Mouse (Mus musculus) kidney, embryonic 14.5 days (tissue): ENCODE measurements at regions not wholly inside any gene's neighbourhood (a gene's known extent, or its start where the extent isn't known, plus 50 kb on each side); places are given as distances from the start of the nearest gene placed in this dataset.

Source experiments
- ATAC-seq: fragments of 200-750 bp; cut with Nextera tagmentation; 2 replicates; pipeline ENCODE4 v1.8.0; 2017; ENCODE audit warnings: moderate number of reproducible peaks, mild to moderate bottlenecking, moderate TSS enrichment, moderate library complexity; ENCODE audit not compliant: low FRiP score, low TSS enrichment
- H3K27ac ChIP-seq: fragments of 300-500 bp; sonication (generic); 2 replicates; pipeline ENCODE4 v1.5.1; 2014; ENCODE audit warnings: low read depth, mild to moderate bottlenecking, low read length, moderate library complexity, mixed read lengths
- H3K27me3 ChIP-seq: fragments of 300-500 bp; sonication (generic); 2 replicates; pipeline ENCODE4 v1.6.1; 2014; ENCODE audit warnings: mild to moderate bottlenecking, low read length; ENCODE audit not compliant: control insufficient read depth, insufficient read depth
- H3K36me3 ChIP-seq: fragments of 300-500 bp; sonication (generic); 2 replicates; pipeline ENCODE4 v1.6.1; 2014; ENCODE audit warnings: low read length, mixed read lengths; ENCODE audit not compliant: control insufficient read depth, insufficient read depth
- H3K4me1 ChIP-seq: fragments of 300-500 bp; sonication (generic); 2 replicates; pipeline ENCODE4 v1.6.1; 2014; ENCODE audit warnings: low read length, mixed read lengths; ENCODE audit not compliant: control insufficient read depth, insufficient read depth
- H3K4me2 ChIP-seq: fragments of 300-500 bp; sonication (generic); replicated peaks from 2 replicates; pipeline ENCODE4 v1.6.1; 2014; ENCODE audit warnings: low read depth, mild to moderate bottlenecking, low read length
- H3K4me3 ChIP-seq: fragments of 300-500 bp; sonication (generic); 2 replicates; pipeline ENCODE4 v1.5.1; 2014; ENCODE audit warnings: mild to moderate bottlenecking, low read length
- H3K9ac ChIP-seq: fragments of 300-500 bp; sonication (generic); 2 replicates; pipeline ENCODE4 v1.6.1; 2014; ENCODE audit warnings: low read depth, mild to moderate bottlenecking, low read length, moderate library complexity
- H3K9me3 ChIP-seq: fragments of 300-500 bp; sonication (generic); 2 replicates; pipeline ENCODE4 v1.6.1; 2016; ENCODE audit warnings: low read length; ENCODE audit not compliant: control insufficient read depth
- WGBS: fragments of 180-500 bp; shearing (Covaris S2); extraction: QIAGEN DNeasy Blood & Tissue Kit; methylation state at CpG from one replicate; pipeline ENCODE4 v1.1.7; 2014; 5-methylcytosine and 5-hydroxymethylcytosine counted together

DNA sequence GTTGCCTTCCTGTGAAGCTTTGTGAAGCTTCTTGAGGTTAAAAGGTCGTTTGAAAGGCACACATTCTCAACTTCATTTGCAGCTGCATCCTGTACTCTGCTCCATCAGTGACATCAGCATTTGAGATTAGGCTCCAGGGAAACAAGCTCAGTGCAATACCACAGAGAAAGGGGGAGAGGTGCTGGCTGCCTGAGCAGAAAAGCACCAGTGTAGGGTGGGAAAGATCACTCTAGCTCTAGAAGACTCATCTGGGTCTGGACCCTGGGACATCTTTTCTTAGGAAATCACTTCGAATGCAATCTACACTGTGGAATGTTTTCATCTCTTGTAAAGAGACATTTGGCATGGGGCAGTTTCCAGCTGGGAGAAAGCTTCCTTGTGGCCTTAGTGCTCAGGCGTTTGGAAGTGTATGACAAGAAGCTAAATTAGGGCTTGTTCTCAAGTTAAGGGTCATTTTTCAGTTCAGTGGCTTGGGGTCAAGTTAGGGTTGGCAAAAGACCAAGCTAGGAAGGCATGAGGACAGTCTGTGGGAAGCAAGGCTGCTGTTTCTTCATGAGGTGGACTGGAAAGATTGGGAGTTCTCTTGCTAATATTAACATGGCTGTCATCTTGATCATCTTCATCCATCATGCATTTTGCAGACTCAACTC is 370.5 kb upstream of the Gm6657 start:
- Histone ChIP-seq H3K9me3 (peaks cover 4% of the 10 kb centered on the region; the same call in 1 of the 2 replicates), H3K27ac (no peak overlapping the region), H3K4me1 (0 out of 2 replicates have a peak, but pooled peaks cover 3% of the 10 kb centered on the region), H3K36me3 (no peaks in the 10 kb centered on the region), H3K4me3 (no peak overlapping the region), H3K9ac (no peak overlapping the region), H3K27me3 (no peaks in the 10 kb centered on the region), H3K4me2 (no peak overlapping the region)
- WGBS, result 25% methylated on average over 3 of the region's 3 CpGs
- ATAC-seq, result no peak

DNA sequence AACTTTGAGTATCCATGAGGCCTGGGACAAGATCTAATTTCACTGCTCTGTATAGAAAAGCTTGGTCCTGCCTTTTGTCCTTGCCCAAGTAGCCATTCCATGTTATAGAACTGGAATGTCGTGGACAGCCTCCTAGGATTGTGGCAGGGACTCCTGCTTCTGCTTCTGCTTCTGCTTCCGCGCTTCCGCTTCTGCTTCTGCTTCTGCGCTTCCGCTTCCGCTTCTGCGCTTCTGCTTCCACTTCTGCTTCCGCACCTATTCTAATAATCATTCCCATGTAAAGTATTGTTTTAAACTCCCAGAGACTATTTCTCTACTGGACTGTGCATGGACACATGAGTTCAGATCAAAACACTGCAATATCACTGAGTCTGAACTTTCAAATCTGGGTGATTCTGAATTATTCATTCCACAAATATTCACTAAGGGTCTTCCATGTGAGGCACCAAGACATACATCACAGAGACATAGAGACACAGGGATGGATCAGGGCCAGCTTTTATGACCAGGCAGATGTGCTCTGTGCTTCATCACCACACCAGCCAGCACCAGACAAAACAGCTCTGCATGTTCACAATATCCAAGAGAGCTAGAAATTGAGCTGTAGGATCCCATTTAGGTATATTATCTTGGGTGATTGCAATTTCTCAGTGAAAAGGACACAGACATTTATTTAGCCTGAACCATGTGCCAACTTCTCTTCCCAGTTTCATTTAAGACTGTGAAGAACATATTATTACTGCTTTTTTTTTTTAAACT is 360.5 kb upstream of the Gm6657 start:
- no peak overlapping the region for H3K9ac ChIP-seq
- H3K4me2 ChIP-seq, result no peak overlapping the region
- no peaks in the 10 kb centered on the region for H3K27me3 ChIP-seq
- ATAC-seq, result no peak
- 96% methylated on average over 9 of the region's 9 CpGs for WGBS
- no peak overlapping the region for H3K4me3 ChIP-seq
- H3K27ac ChIP-seq, result no peak overlapping the region
- no peaks in the 10 kb centered on the region for H3K36me3 ChIP-seq
- no peaks in the 10 kb centered on the region for H3K4me1 ChIP-seq
- H3K9me3 ChIP-seq, result no peaks in the 10 kb centered on the region

DNA sequence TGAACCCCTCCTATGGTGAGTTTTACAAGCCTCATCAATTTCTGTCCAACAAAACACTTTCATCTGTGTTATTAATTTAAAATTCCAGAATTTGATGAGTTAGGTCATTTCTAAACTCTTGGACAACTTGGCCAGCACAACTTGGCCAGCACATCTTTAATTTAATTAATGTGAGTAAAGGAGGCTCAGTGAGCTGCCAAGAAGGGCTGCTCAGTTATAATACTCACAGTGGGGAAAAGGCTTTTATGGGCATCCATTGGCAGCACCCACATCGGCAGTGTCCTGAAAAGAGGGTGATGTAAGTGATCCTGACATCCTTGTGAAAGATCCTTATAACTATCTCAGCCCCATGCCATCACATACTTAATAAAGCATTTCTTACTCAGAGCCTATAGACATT is 359.2 kb upstream of the Gm6657 start:
- Histone ChIP-seq H3K4me2 (no peak overlapping the region), H3K27ac (no peak overlapping the region), H3K36me3 (no peaks in the 10 kb centered on the region), H3K4me3 (no peak overlapping the region), H3K27me3 (no peaks in the 10 kb centered on the region), H3K4me1 (no peaks in the 10 kb centered on the region), H3K9me3 (no peaks in the 10 kb centered on the region), H3K9ac (no peak overlapping the region)
- 96% methylated on average over 1 of the region's 1 CpGs for WGBS
- ATAC-seq, result no peak

DNA sequence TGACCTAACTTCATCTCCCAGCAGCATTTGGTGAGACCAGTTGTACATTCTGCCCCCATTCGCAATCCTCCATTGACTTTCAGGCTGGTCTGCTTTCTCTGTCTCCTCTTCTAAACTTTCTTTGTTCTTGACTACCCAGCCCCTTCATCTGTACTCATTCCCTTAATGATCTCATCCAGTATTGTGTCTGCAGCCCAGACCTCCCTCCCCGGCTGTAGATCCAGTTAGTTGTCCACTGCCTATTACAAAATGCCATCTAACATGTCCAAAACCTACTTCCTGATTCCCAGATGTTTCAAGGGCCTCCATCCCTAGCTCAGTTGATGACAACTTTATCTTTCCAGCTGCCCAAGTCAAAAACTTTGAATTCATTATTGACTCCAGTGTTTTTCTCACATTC is 357.8 kb upstream of the Gm6657 start:
- Histone ChIP-seq H3K9me3 (no peaks in the 10 kb centered on the region), H3K27me3 (no peaks in the 10 kb centered on the region; the same call in 1 of the 2 replicates), H3K4me2 (no peak overlapping the region), H3K36me3 (no peaks in the 10 kb centered on the region), H3K4me1 (no peaks in the 10 kb centered on the region), H3K4me3 (no peak overlapping the region), H3K9ac (no peak overlapping the region), H3K27ac (no peak overlapping the region)
- WGBS, result 70% methylated on average over 2 of the region's 2 CpGs
- no peak for ATAC-seq

DNA sequence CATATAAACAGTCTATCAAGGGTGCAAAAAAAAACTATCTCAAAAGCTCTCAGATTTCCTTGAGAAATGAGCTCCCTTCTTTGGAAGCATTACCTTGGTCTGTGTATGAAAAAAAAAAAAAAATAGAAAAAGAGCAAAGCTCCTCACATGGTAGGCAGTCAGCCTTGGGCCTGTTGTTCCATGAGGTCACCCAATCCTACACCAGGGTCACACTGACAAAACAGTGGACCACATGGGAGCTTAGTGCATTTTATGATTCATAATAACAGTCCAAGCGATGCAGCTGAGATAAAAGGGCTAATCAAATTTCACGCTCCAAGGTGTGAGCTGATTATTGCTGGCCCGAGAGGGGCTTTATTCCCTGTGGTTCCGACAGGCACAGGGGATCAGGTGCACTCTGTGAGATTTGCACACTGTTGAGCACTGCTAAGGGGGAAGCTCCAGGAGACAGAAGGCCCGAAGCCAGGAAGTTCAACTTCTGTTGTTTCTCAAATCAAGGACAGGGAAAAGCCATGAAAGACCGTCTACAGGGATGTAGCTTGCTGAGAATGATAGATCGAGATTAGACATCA is 352.1 kb upstream of the Gm6657 start:
- no peak overlapping the region for H3K4me3 ChIP-seq
- H3K4me2 ChIP-seq, result no peak overlapping the region
- no peaks in the 10 kb centered on the region for H3K36me3 ChIP-seq
- ATAC-seq, result no peak
- 60% methylated on average over 7 of the region's 7 CpGs for WGBS
- no peaks in the 10 kb centered on the region for H3K9me3 ChIP-seq
- H3K27me3 ChIP-seq, result no peaks in the 10 kb centered on the region; the same call in 1 of the 2 replicates
- no peak overlapping the region for H3K9ac ChIP-seq
- no peak overlapping the region for H3K27ac ChIP-seq
- no peaks in the 10 kb centered on the region for H3K4me1 ChIP-seq

DNA sequence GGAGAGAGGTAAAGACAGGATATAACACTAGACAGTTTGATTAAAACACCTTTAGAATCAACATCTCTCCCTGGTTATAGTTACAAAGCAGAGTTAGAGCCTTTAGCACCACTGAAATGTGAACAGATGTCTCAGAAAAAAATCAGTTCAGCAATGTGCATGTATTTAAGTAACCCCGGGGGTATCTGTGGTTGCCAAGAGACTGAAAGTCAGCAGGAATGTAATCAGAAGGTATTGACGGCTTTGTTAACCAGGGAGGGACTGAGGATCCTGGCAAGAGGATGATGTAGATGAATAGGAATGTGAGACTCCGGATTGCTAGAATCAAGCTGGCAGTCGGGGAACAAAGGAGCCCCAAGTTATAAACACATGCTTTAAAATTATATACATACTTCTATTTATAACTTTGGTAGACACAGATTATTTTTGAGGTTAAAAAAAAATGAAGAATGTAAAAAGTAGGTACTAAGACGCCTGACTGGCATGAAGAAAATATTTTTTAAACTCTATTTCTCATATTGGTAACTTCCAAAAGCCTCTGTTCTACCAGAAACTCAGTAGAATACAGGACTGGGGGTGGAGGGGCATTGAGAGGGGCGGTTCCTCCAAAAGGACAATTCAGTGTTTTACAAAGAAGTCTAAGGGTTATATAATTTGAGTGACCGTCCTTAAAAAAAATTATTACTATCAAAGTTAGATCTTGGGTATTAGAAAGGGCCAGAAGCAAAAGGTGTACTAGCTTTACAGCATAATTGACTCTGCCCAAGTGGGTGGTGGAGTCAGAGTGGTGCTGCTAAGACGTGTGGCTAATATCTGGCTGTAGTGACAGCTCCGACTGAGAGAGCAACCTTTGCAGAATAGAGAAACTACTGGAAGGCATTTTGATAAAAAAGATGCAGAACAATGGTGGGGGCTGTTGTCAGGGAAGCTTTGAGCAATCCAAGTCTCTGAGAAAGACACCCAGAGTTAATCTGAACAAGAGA is 341.2 kb upstream of the Gm6657 start:
- Histone ChIP-seq H3K36me3 (no peaks in the 10 kb centered on the region), H3K4me3 (no peak overlapping the region), H3K9ac (no peak overlapping the region), H3K9me3 (no peaks in the 10 kb centered on the region), H3K4me2 (no peak overlapping the region), H3K27ac (no peak overlapping the region), H3K4me1 (no peaks in the 10 kb centered on the region), H3K27me3 (peaks cover 3% of the 10 kb centered on the region; the same call in 1 of the 2 replicates)
- 59% methylated on average over 9 of the region's 9 CpGs for WGBS
- no peak for ATAC-seq

DNA sequence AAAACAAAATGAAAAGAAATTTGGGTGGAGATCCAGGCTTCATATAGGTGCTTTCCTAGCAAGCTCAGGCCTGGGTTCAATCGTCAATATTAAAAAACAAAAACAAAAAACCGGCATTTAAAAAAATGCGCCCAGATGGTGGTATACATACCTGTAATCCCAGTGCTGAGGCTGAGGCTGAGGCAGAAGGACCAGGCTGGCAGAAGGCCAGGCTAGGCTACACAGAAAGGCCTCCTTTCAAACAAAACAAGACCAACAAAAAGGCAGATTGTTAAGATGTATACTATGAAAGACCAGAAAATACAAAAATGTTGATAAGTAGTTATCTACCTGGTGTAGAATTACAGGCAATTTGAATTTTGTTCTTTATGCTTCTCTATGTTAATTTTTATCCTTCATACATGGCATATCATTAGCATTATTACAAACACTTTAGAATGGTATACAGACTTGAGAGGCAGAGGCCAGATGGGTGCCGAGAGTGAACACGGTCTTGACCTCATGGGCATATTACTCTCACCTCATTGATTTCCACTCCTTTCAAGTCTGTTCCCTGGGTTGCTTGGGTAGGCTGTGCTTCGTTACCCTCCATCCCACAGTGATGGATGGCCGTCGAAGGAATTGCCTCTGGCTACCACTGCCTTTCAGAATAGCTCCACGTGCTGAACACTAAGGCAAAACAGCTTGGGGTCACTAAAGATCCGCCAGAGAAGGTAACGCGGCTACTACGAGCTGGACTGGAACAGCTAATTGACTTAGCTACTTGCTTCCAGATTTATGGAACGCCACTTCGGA is 339.6 kb upstream of the Gm6657 start:
- 32% methylated on average over 15 of the region's 15 CpGs for WGBS

DNA sequence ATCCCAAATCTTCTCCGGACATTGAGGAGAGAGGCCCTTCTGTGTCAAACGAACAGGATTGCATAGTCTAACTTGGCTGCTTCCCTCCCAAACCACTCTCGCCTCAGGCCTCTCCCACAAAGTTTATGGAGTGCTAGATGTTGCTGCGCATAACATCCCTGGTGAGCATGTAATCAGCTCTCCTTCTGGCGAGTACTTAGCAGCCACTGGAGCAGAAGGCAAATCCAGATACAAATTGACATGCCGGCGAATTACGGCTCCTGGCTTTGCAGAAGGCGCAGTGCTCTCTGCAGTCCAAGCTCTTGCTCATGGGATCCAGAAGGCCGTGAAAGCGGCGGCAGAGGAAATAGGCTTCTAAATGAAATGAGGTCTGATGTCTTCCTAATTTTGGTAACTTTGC is 338.2 kb upstream of the Gm6657 start:
- no peak overlapping the region for H3K27ac ChIP-seq
- H3K36me3 ChIP-seq, result no peaks in the 10 kb centered on the region
- H3K9ac ChIP-seq, result no peak overlapping the region
- H3K4me2 ChIP-seq, result no peak overlapping the region
- ATAC-seq, result no peak
- no peaks in the 10 kb centered on the region for H3K9me3 ChIP-seq
- H3K4me1 ChIP-seq, result no peaks in the 10 kb centered on the region
- peaks cover 7% of the 10 kb centered on the region; the same call in 1 of the 2 replicates for H3K27me3 ChIP-seq
- H3K4me3 ChIP-seq, result no peak overlapping the region
- 70% methylated on average over 12 of the region's 12 CpGs for WGBS

More for the DNA sequence above, 339.6 kb upstream of the Gm6657 start:
- Histone ChIP-seq H3K9ac (no peak overlapping the region), H3K27ac (no peak overlapping the region), H3K9me3 (no peaks in the 10 kb centered on the region), H3K4me1 (no peaks in the 10 kb centered on the region), H3K4me2 (no peak overlapping the region), H3K36me3 (no peaks in the 10 kb centered on the region), H3K27me3 (peaks cover 7% of the 10 kb centered on the region; the same call in 1 of the 2 replicates), H3K4me3 (no peak overlapping the region)
- peak; percentile 83 for ATAC-seq
